23 mouse cellular contexts compared by ENCODE assay signal in genomic region chr12:9839198-9839845, GRCm38 (mm10).
DNase-seq lines count a peak whose midpoint lies in the region; ATAC-seq and TF ChIP-seq lines count a peak whose summit lies in the region.
"Had no signal": no experiment of that assay in that cellular context is flagged by ENCODE, and none has a peak within 500 bp of the region (broad histone marks: within the 10 kb centered on the region; RNA-seq: fewer than 3 reads in every experiment).

No protein-coding gene starts in this region.

- no peaks in the 10 kb centered on the region for H3K36me3 ChIP-seq in intestine, embryonic 15.5 days
- H3K36me3 ChIP-seq in liver, postnatal 0 days (replicated peaks; ENCODE audit: insufficient read depth, low read length) = no peaks in the 10 kb centered on the region
- H3K36me3 ChIP-seq: embryonic facial prominence, embryonic 13.5 days; forebrain, embryonic 15.5 days; G1E; heart, embryonic 12.5 days; hindbrain, embryonic 10.5 days had no signal

- no peak for DNase-seq in gastrocnemius, adult 2 months
- DNase-seq in gastrocnemius, postnatal 4 days (ENCODE audit: low spot score in 2 of 2) = no peak
- DNase-seq in 3134 (ENCODE audit: extremely low read depth, insufficient read length, low spot score) = peak; percentile 86
- peak; percentile 79 for DNase-seq in Muller cell, postnatal 12 days (ENCODE audit: inconsistent ontology term)
- DNase-seq in liver, postnatal 0 days = no peak
- no peak for DNase-seq in layer of hippocampus, postnatal 36 days
- DNase-seq: adrenal gland, adult 2 months; adrenal gland, postnatal 25 days; cerebellum, adult 18-20 months; cerebellum, postnatal 10 days; gastrocnemius, postnatal 10 days; heart, adult 2 months had no signal

- TF ChIP-seq EP300 in liver, postnatal 0 days (IDR thresholded peaks at IDR 0.05; ENCODE audit: low read depth) = no peak

- intact Hi-C loops in gastrocnemius, adult 2 months (cut with DNase I) = loop anchor here (10.0 kb wide), 2 partner anchors 255 to 385 kb away; no protein-coding TSS in a partner anchor

- 75% methylated on average over 5 of the region's 5 CpGs for WGBS in intestine, embryonic 15.5 days
- WGBS in liver, postnatal 0 days (ENCODE audit: insufficient replicate concordance) = 59% methylated on average over 5 of the region's 5 CpGs

- H3K9ac ChIP-seq in intestine, embryonic 15.5 days = no peak overlapping the region
- H3K9ac ChIP-seq in liver, postnatal 0 days (replicated peaks) = no peak overlapping the region
- H3K9ac ChIP-seq: embryonic facial prominence, embryonic 13.5 days; forebrain, embryonic 15.5 days; heart, embryonic 12.5 days; hindbrain, embryonic 14.5 days had no signal

- H3K4me2 ChIP-seq in intestine, embryonic 15.5 days (replicated peaks) = no peak overlapping the region
- H3K4me2 ChIP-seq in liver, postnatal 0 days (ENCODE audit: low read depth, low read length) = no peak overlapping the region
- H3K4me2 ChIP-seq: embryonic facial prominence, embryonic 13.5 days; forebrain, embryonic 15.5 days; heart, embryonic 12.5 days; hindbrain, embryonic 14.5 days had no signal

- no peak for TF ChIP-seq POLR2A in embryonic fibroblast, embryonic 13.5 days (IDR thresholded peaks at IDR 0.05; ENCODE audit: low read depth, low read length)

- H3K27me3 ChIP-seq in intestine, embryonic 15.5 days (replicated peaks) = no peaks in the 10 kb centered on the region
- H3K27me3 ChIP-seq in liver, postnatal 0 days (ENCODE audit: insufficient read depth, low read length) = no peaks in the 10 kb centered on the region
- H3K27me3 ChIP-seq: embryonic facial prominence, embryonic 13.5 days; forebrain, embryonic 15.5 days; heart, embryonic 12.5 days had no signal

- H3K9me3 ChIP-seq in intestine, embryonic 15.5 days = no peaks in the 10 kb centered on the region
- no peaks in the 10 kb centered on the region for H3K9me3 ChIP-seq in liver, postnatal 0 days (ENCODE audit: low read length)
- H3K9me3 ChIP-seq: embryonic facial prominence, embryonic 13.5 days; forebrain, embryonic 15.5 days; G1E; heart, embryonic 12.5 days; hindbrain, embryonic 10.5 days had no signal

- no peak for TF ChIP-seq CTCF in gastrocnemius, adult 2 months (IDR thresholded peaks at IDR 0.05)
- no peak for TF ChIP-seq CTCF in embryonic fibroblast, embryonic 13.5 days (IDR thresholded peaks at IDR 0.05; ENCODE audit: borderline replicate concordance, insufficient read depth, low read length)
- no peak for TF ChIP-seq CTCF in liver, postnatal 0 days (IDR thresholded peaks at IDR 0.05; ENCODE audit: low read depth)

- peak overlapping the region; percentile 48 for H3K27ac ChIP-seq in gastrocnemius, adult 2 months
- peak overlapping the region; percentile 88 for H3K27ac ChIP-seq in embryonic fibroblast, embryonic 13.5 days (ENCODE audit: insufficient read depth, low read length)
- no peak overlapping the region for H3K27ac ChIP-seq in intestine, embryonic 15.5 days
- no peak overlapping the region for H3K27ac ChIP-seq in liver, postnatal 0 days (ENCODE audit: low read depth)
- H3K27ac ChIP-seq: embryonic facial prominence, embryonic 13.5 days; forebrain, embryonic 15.5 days; heart, adult 2 months; hindbrain, embryonic 10.5 days; hindbrain, embryonic 14.5 days had no signal

- no peak for ATAC-seq in intestine, embryonic 15.5 days
- ATAC-seq in liver, postnatal 0 days = no peak
- ATAC-seq: CD4-positive, CD25-positive, alpha-beta regulatory T cell, adult 4 months; forebrain, embryonic 15.5 days; intestine, embryonic 16.5 days had no signal

- H3K4me3 ChIP-seq in gastrocnemius, adult 2 months = no peak overlapping the region
- H3K4me3 ChIP-seq in embryonic fibroblast, embryonic 13.5 days (ENCODE audit: insufficient read depth, low read length) = no peak overlapping the region
- H3K4me3 ChIP-seq in intestine, embryonic 15.5 days (replicated peaks) = no peak overlapping the region
- no peak overlapping the region for H3K4me3 ChIP-seq in liver, postnatal 0 days (ENCODE audit: low read depth, low read length)
- H3K4me3 ChIP-seq: embryonic facial prominence, embryonic 13.5 days; erythroblast, embryonic 14.5 days; forebrain, embryonic 15.5 days; heart, adult 2 months; heart, embryonic 12.5 days; hindbrain, embryonic 10.5 days had no signal

- peaks cover 3% of the 10 kb centered on the region for H3K4me1 ChIP-seq in embryonic fibroblast, embryonic 13.5 days (ENCODE audit: control insufficient read depth, insufficient read depth, low read length)
- no peaks in the 10 kb centered on the region for H3K4me1 ChIP-seq in intestine, embryonic 15.5 days (replicated peaks)
- no peaks in the 10 kb centered on the region for H3K4me1 ChIP-seq in liver, postnatal 0 days (ENCODE audit: insufficient read depth)
- H3K4me1 ChIP-seq: forebrain, embryonic 15.5 days; heart, embryonic 12.5 days; hindbrain, embryonic 10.5 days had no signal

Comparison
In these comparisons a context has a peak if more than half of its experiments do, and no peak if none do; other contexts are left out.
1. DNase-seq: peak in 3134 (single experiment) and Muller cell, postnatal 12 days (single experiment); none in gastrocnemius, adult 2 months (single experiment), gastrocnemius, postnatal 4 days (0 of 2), liver, postnatal 0 days (single experiment) and layer of hippocampus, postnatal 36 days (0 of 2).
2. H3K27ac ChIP-seq: peak in gastrocnemius, adult 2 months (single experiment) and embryonic fibroblast, embryonic 13.5 days (single experiment); none in intestine, embryonic 15.5 days (single experiment) and liver, postnatal 0 days (single experiment).